Comparison of ENCODE assay signal across 49 mouse cellular contexts in the genomic region with DNA sequence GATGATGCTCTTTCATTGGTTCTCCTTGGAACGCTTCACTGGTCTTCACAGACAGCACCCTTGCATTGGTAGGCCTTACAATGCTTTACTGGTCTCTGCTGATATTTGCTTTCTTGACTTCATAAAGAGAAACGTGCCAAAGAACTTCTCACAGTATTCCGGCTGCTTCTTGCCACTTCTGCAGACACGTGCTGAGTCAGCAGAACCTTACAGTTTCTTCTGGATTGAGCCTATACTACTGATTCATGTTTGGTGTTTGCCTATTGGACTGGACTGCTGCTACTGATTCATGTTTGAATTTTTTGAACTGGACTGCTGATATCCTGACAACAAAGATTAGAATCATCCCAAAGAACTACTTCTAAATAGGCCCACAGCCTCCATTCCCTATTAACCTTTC. TPM values are rescaled to one million over a fixed set of nuclear protein-coding genes. Genes with fewer than 3 reads are reported as not detected.
"Had no signal": no experiment of that assay in that cellular context is flagged by ENCODE, and none has a peak within 500 bp of the region (broad histone marks: within the 10 kb centered on the region; RNA-seq: fewer than 3 reads in every experiment).

No protein-coding gene starts in this region.

- H3K4me2 ChIP-seq: heart, embryonic 11.5 days; heart, embryonic 12.5 days; heart, embryonic 13.5 days; heart, embryonic 15.5 days; hindbrain, embryonic 12.5 days; hindbrain, embryonic 14.5 days; hindbrain, embryonic 15.5 days; intestine, embryonic 15.5 days; kidney, embryonic 15.5 days had no signal

- H3K36me3 ChIP-seq: heart, embryonic 10.5 days; heart, embryonic 12.5 days; heart, embryonic 13.5 days; heart, embryonic 15.5 days; hindbrain, embryonic 10.5 days; hindbrain, embryonic 12.5 days; hindbrain, embryonic 15.5 days; intestine, embryonic 15.5 days; kidney, embryonic 15.5 days had no signal

- H3K4me1 ChIP-seq: heart, embryonic 10.5 days; heart, embryonic 12.5 days; heart, embryonic 13.5 days; heart, embryonic 15.5 days; hindbrain, embryonic 10.5 days; hindbrain, embryonic 12.5 days; hindbrain, embryonic 15.5 days; intestine, embryonic 15.5 days; kidney, embryonic 15.5 days had no signal

- H3K27me3 ChIP-seq: heart, embryonic 12.5 days; heart, embryonic 13.5 days; heart, embryonic 15.5 days; hindbrain, embryonic 12.5 days; hindbrain, embryonic 15.5 days; intestine, embryonic 15.5 days; kidney, embryonic 15.5 days had no signal

- H3K9ac ChIP-seq: heart, embryonic 12.5 days; heart, embryonic 13.5 days; heart, embryonic 15.5 days; hindbrain, embryonic 12.5 days; hindbrain, embryonic 14.5 days; hindbrain, embryonic 15.5 days; intestine, embryonic 15.5 days; kidney, embryonic 15.5 days had no signal

- H3K9me3 ChIP-seq: heart, embryonic 10.5 days; heart, embryonic 12.5 days; heart, embryonic 13.5 days; heart, embryonic 15.5 days; hindbrain, embryonic 10.5 days; hindbrain, embryonic 12.5 days; hindbrain, embryonic 15.5 days; intestine, embryonic 15.5 days; kidney, embryonic 15.5 days had no signal

- ATAC-seq: hindbrain, embryonic 16.5 days; hindbrain, postnatal 0 days; inflammation-experienced regulatory T-cells, adult 6 months; intestine, embryonic 15.5 days; intestine, embryonic 16.5 days; intestine, postnatal 0 days had no signal

- H3K27ac ChIP-seq: heart, embryonic 10.5 days; heart, embryonic 13.5 days; heart, embryonic 15.5 days; hindbrain, embryonic 10.5 days; hindbrain, embryonic 12.5 days; hindbrain, embryonic 14.5 days; hindbrain, embryonic 15.5 days; hindbrain, postnatal 0 days; intestine, embryonic 15.5 days; kidney, embryonic 15.5 days; kidney, postnatal 0 days; left cerebral cortex, adult 2 months had no signal

- DNase-seq: heart, postnatal 10 days; heart, postnatal 14 days; heart, postnatal 36 days; heart, postnatal 4 days; kidney, adult 11 months; kidney, adult 18-20 months; kidney, adult 2 months; kidney, adult 8-10 months; kidney, adult 9 months; kidney, postnatal 10 days; kidney, postnatal 14 days; kidney, postnatal 25 days; kidney, postnatal 36 days; kidney, postnatal 4 days; layer of hippocampus, adult 9-11 months; layer of hippocampus, postnatal 36 days had no signal

- H3K4me3 ChIP-seq: heart, embryonic 10.5 days; heart, embryonic 12.5 days; heart, embryonic 13.5 days; heart, embryonic 15.5 days; hindbrain, embryonic 10.5 days; hindbrain, embryonic 12.5 days; hindbrain, embryonic 15.5 days; intestine, embryonic 15.5 days; kidney, embryonic 15.5 days; left cerebral cortex, adult 2 months had no signal

RNA-seq across cellular contexts. Expression of a gene that starts 20.5 kb away (rescaled TPM):
- total RNA-seq: heart, postnatal 10 days; heart, postnatal 25 days; heart, postnatal 36 days; heart, postnatal 4 days; hematopoietic stem cell, adult 5-6 weeks; hindbrain, postnatal 0 days; layer of hippocampus, adult 18-20 months; layer of hippocampus, adult 8-10 months; layer of hippocampus, postnatal 14 days; layer of hippocampus, postnatal 25 days; layer of hippocampus, postnatal 36 days; left cerebral cortex, adult 2 months; left cerebral cortex, adult 8-10 months had no signal
- polyA plus RNA-seq: heart, embryonic 10.5 days; heart, embryonic 11.5 days; heart, embryonic 12.5 days; heart, embryonic 13.5 days; heart, embryonic 14.5 days; heart, embryonic 16.5 days; heart, postnatal 0 days; hindbrain, embryonic 10.5 days; hindbrain, embryonic 11.5 days; hindbrain, embryonic 12.5 days; hindbrain, embryonic 14.5 days; hindbrain, embryonic 16.5 days; hindbrain, postnatal 0 days; inflammation-experienced regulatory T-cells, adult 6 months; intestine, embryonic 14.5 days; intestine, embryonic 15.5 days; intestine, postnatal 0 days; kidney, adult 2 months; kidney, embryonic 14.5 days; large intestine, adult 2 months had no signal

RNA-seq across cellular contexts. Expression of a gene that starts 53.5 kb away (rescaled TPM):
- total RNA-seq: heart, postnatal 10 days; heart, postnatal 25 days; heart, postnatal 36 days; heart, postnatal 4 days; hematopoietic stem cell, adult 5-6 weeks; layer of hippocampus, adult 18-20 months; layer of hippocampus, adult 8-10 months; layer of hippocampus, postnatal 14 days; layer of hippocampus, postnatal 25 days; layer of hippocampus, postnatal 36 days; left cerebral cortex, adult 18-20 months; left cerebral cortex, adult 2 months; left cerebral cortex, adult 8-10 months had no signal
- polyA plus RNA-seq: heart, embryonic 10.5 days; heart, embryonic 11.5 days; heart, embryonic 12.5 days; heart, embryonic 13.5 days; heart, embryonic 14.5 days; heart, embryonic 15.5 days; heart, embryonic 16.5 days; heart, postnatal 0 days; hindbrain, embryonic 10.5 days; hindbrain, embryonic 11.5 days; hindbrain, embryonic 12.5 days; hindbrain, embryonic 14.5 days; hindbrain, embryonic 15.5 days; hindbrain, embryonic 16.5 days; hindbrain, postnatal 0 days; inflammation-experienced regulatory T-cells, adult 6 months; intestine, embryonic 14.5 days; intestine, embryonic 15.5 days; intestine, embryonic 16.5 days; intestine, postnatal 0 days; kidney, adult 2 months; kidney, embryonic 14.5 days; kidney, embryonic 15.5 days had no signal
